16 mouse cellular contexts compared by ENCODE assay signal in genomic region chr11:45847548-45847947, GRCm38 (mm10). TPM values are rescaled to one million over a fixed set of nuclear protein-coding genes. Genes with fewer than 3 reads are reported as not detected.
DNase-seq lines count a peak whose midpoint lies in the region; ATAC-seq and TF ChIP-seq lines count a peak whose summit lies in the region.
"Had no signal": no experiment of that assay in that cellular context is flagged by ENCODE, and none has a peak within 500 bp of the region (broad histone marks: within the 10 kb centered on the region; RNA-seq: fewer than 3 reads in every experiment).

No protein-coding gene starts in this region.

- H3K79me2 ChIP-seq in myocyte (ENCODE audit: control insufficient read depth, insufficient read depth), result peaks cover 5% of the 10 kb centered on the region

- H3K9ac ChIP-seq in liver, postnatal 0 days (replicated peaks), result no peak overlapping the region
- H3K9ac ChIP-seq in liver, embryonic 11.5 days (ENCODE audit: low read depth, low read length), result no peak overlapping the region
- H3K9ac ChIP-seq in midbrain, embryonic 11.5 days (ENCODE audit: low read length), result no peak overlapping the region
- H3K9ac ChIP-seq: embryonic facial prominence, embryonic 13.5 days; forebrain, embryonic 12.5 days; hindbrain, embryonic 14.5 days; lung, embryonic 15.5 days; stomach, embryonic 15.5 days had no signal

- H3K27me3 ChIP-seq in liver, postnatal 0 days (ENCODE audit: insufficient read depth, low read length), result no peaks in the 10 kb centered on the region
- no peaks in the 10 kb centered on the region for H3K27me3 ChIP-seq in liver, embryonic 11.5 days (replicated peaks; ENCODE audit: control insufficient read depth, insufficient read depth, low read length)
- no peaks in the 10 kb centered on the region for H3K27me3 ChIP-seq in myocyte (ENCODE audit: control insufficient read depth, insufficient read depth, insufficient read length)
- H3K27me3 ChIP-seq in midbrain, embryonic 11.5 days (ENCODE audit: control insufficient read depth, insufficient read depth, low read length), result no peaks in the 10 kb centered on the region
- H3K27me3 ChIP-seq in forebrain, embryonic 10.5 days (ENCODE audit: poor library complexity, severe bottlenecking), result no peaks in the 10 kb centered on the region
- H3K27me3 ChIP-seq: embryonic facial prominence, embryonic 13.5 days; forebrain, embryonic 12.5 days; lung, embryonic 15.5 days; stomach, embryonic 15.5 days had no signal

- no peaks in the 10 kb centered on the region for H3K9me3 ChIP-seq in liver, postnatal 0 days (ENCODE audit: low read length)
- no peaks in the 10 kb centered on the region for H3K9me3 ChIP-seq in liver, embryonic 11.5 days (ENCODE audit: control insufficient read depth, low read length)
- H3K9me3 ChIP-seq in midbrain, embryonic 11.5 days (ENCODE audit: control insufficient read depth, low read length), result no peaks in the 10 kb centered on the region
- H3K9me3 ChIP-seq in forebrain, embryonic 10.5 days, result no peaks in the 10 kb centered on the region
- H3K9me3 ChIP-seq: embryonic facial prominence, embryonic 13.5 days; forebrain, embryonic 12.5 days; lung, embryonic 15.5 days; stomach, embryonic 15.5 days had no signal

- no peak overlapping the region for H3ac ChIP-seq in myocyte (ENCODE audit: control insufficient read depth, insufficient read length)

- peaks cover 8% of the 10 kb centered on the region; the same call in 1 of the 2 replicates for H3K4me1 ChIP-seq in liver, postnatal 0 days (ENCODE audit: insufficient read depth)
- peaks cover 6% of the 10 kb centered on the region; the same call in 1 of the 2 replicates for H3K4me1 ChIP-seq in liver, embryonic 11.5 days (replicated peaks; ENCODE audit: control insufficient read depth, insufficient read depth, low read length)
- H3K4me1 ChIP-seq in midbrain, embryonic 11.5 days (ENCODE audit: control insufficient read depth, insufficient read depth, low read length), result no peaks in the 10 kb centered on the region
- peaks cover 7% of the 10 kb centered on the region; the same call in 1 of the 2 replicates for H3K4me1 ChIP-seq in forebrain, embryonic 10.5 days
- H3K4me1 ChIP-seq: lung, embryonic 15.5 days; stomach, embryonic 15.5 days had no signal

- no peaks in the 10 kb centered on the region for H3K36me3 ChIP-seq in liver, postnatal 0 days (replicated peaks; ENCODE audit: insufficient read depth, low read length)
- H3K36me3 ChIP-seq in liver, embryonic 11.5 days (ENCODE audit: control insufficient read depth, insufficient read depth, low read length), result no peaks in the 10 kb centered on the region
- no peaks in the 10 kb centered on the region for H3K36me3 ChIP-seq in myocyte (ENCODE audit: control insufficient read depth, insufficient read depth)
- H3K36me3 ChIP-seq in midbrain, embryonic 11.5 days (ENCODE audit: control insufficient read depth, insufficient read depth, low read length), result no peaks in the 10 kb centered on the region
- no peaks in the 10 kb centered on the region for H3K36me3 ChIP-seq in forebrain, embryonic 10.5 days (replicated peaks)
- H3K36me3 ChIP-seq: embryonic facial prominence, embryonic 13.5 days; forebrain, embryonic 12.5 days; lung, embryonic 15.5 days; stomach, embryonic 15.5 days had no signal

- peak overlapping the region; percentile 49; the same call in 1 of the 2 replicates for H3K27ac ChIP-seq in liver, postnatal 0 days (ENCODE audit: low read depth)
- H3K27ac ChIP-seq in liver, embryonic 11.5 days (ENCODE audit: low read depth, low read length), result no peak overlapping the region
- H3K27ac ChIP-seq in midbrain, embryonic 11.5 days (ENCODE audit: low read depth, low read length), result no peak overlapping the region
- no peak overlapping the region for H3K27ac ChIP-seq in forebrain, embryonic 10.5 days
- H3K27ac ChIP-seq: embryonic facial prominence, embryonic 13.5 days; forebrain, embryonic 12.5 days; hindbrain, embryonic 14.5 days; left cerebral cortex, adult 2 months; lung, embryonic 15.5 days; stomach, embryonic 15.5 days had no signal

- TF ChIP-seq EP300 in liver, postnatal 0 days (IDR thresholded peaks at IDR 0.05; ENCODE audit: low read depth), result no peak

- peak; percentile 25 for DNase-seq in liver, postnatal 0 days
- no peak for DNase-seq in liver, embryonic 11.5 days (ENCODE audit: low spot score)
- DNase-seq in thymus, postnatal 4 days, result peak; percentile 38
- DNase-seq in midbrain, embryonic 11.5 days (ENCODE audit: low spot score, missing footprints), result no peak
- DNase-seq in forebrain, embryonic 10.5 days (ENCODE audit: extremely low spot score, low spot score), result no peak
- DNase-seq: cerebellum, postnatal 36 days; heart, adult 18-20 months; kidney, adult 2 months had no signal

- H3K4me3 ChIP-seq in liver, postnatal 0 days (ENCODE audit: low read depth, low read length), result no peak overlapping the region
- H3K4me3 ChIP-seq in liver, embryonic 11.5 days (ENCODE audit: low read depth, low read length), result no peak overlapping the region
- H3K4me3 ChIP-seq in myocyte, result no peak overlapping the region
- H3K4me3 ChIP-seq in midbrain, embryonic 11.5 days (ENCODE audit: low read depth, low read length), result no peak overlapping the region
- no peak overlapping the region for H3K4me3 ChIP-seq in forebrain, embryonic 10.5 days
- H3K4me3 ChIP-seq: embryonic facial prominence, embryonic 13.5 days; forebrain, embryonic 12.5 days; left cerebral cortex, adult 2 months; lung, embryonic 15.5 days; stomach, embryonic 15.5 days had no signal

- no peak for TF ChIP-seq POLR2A in myocyte (IDR thresholded peaks at IDR 0.05; ENCODE audit: insufficient read length, low read depth)

- peak overlapping the region; percentile 19; the same call in 1 of the 2 replicates for H3K4me2 ChIP-seq in liver, postnatal 0 days (ENCODE audit: low read depth, low read length)
- no peak overlapping the region for H3K4me2 ChIP-seq in liver, embryonic 11.5 days
- peak overlapping the region; percentile 15 for H3K4me2 ChIP-seq in myocyte (ENCODE audit: low read depth)
- no peak overlapping the region for H3K4me2 ChIP-seq in midbrain, embryonic 11.5 days
- H3K4me2 ChIP-seq: embryonic facial prominence, embryonic 13.5 days; forebrain, embryonic 12.5 days; hindbrain, embryonic 14.5 days; lung, embryonic 15.5 days; stomach, embryonic 15.5 days had no signal

- TF ChIP-seq CTCF in liver, postnatal 0 days (IDR thresholded peaks at IDR 0.05; ENCODE audit: low read depth), result no peak

- no peak for ATAC-seq in liver, postnatal 0 days
- no peak for ATAC-seq in liver, embryonic 11.5 days (replicated peaks; ENCODE audit: low FRiP score)
- ATAC-seq in granulocyte monocyte progenitor cell, adult 5-6 weeks (replicated peaks; ENCODE audit: poor library complexity, severe bottlenecking), result peak; percentile 68
- no peak for ATAC-seq in midbrain, embryonic 11.5 days (ENCODE audit: low FRiP score)

- 44% methylated on average over 7 of the region's 7 CpGs for WGBS in liver, postnatal 0 days (ENCODE audit: insufficient replicate concordance)
- WGBS in liver, embryonic 11.5 days, result 69% methylated on average over 7 of the region's 7 CpGs
- 89% methylated on average over 7 of the region's 7 CpGs for WGBS in midbrain, embryonic 11.5 days
- 78% methylated on average over 7 of the region's 7 CpGs for WGBS in forebrain, embryonic 10.5 days

TF ChIP-seq in myocyte, 11 proteins besides CTCF, POLR2A, EP300 and RAD21:
- TF ChIP-seq MYOD1 (IDR thresholded peaks at IDR 0.05; ENCODE audit: control insufficient read depth in 1 of 3, insufficient read length in 2 of 3, low read depth in 2 of 3), result no peak
- TF ChIP-seq E2F4 (IDR thresholded peaks at IDR 0.05; ENCODE audit: insufficient read depth), result no peak
TF ChIP-seq in myocyte: peak in this region for 0.

RNA-seq across cellular contexts. Expression of gene Clint1, which starts 4.3 kb away (rescaled TPM):
- 33.6 and 37.3 TPM in 2 replicates for polyA plus RNA-seq in liver, postnatal 0 days (2015; fragmentation: Nextera tagmentation; extraction: Ambion mirVana)
- 102 and 113 TPM in 2 replicates for polyA plus RNA-seq in liver, embryonic 11.5 days (2014; fragmentation: Nextera tagmentation; extraction: Ambion mirVana)
- total RNA-seq in granulocyte monocyte progenitor cell, adult 5-6 weeks (2014; fragmentation: Nextera tagmentation), result 113 and 131 TPM in 2 replicates
- 118 and 127 TPM in 2 replicates for total RNA-seq in granulocyte monocyte progenitor cell, adult 5-6 weeks (2017)
- polyA plus RNA-seq in myocyte (2012; fragmentation: generic; extraction: Trizol), result 32.5 TPM
- 60.9 and 63.5 TPM in 2 replicates for polyA plus RNA-seq in midbrain, embryonic 11.5 days (2014; fragmentation: Nextera tagmentation; extraction: Ambion mirVana)
- 62.8 and 64.2 TPM in 2 replicates for polyA plus RNA-seq in forebrain, embryonic 10.5 days (2016; fragmentation: Nextera tagmentation; extraction: Ambion mirVana)

Comparison
In these comparisons a context has a peak if more than half of its experiments do, and no peak if none do; other contexts are left out.
1. DNase-seq: peak in liver, postnatal 0 days (single experiment) and thymus, postnatal 4 days (single experiment); none in liver, embryonic 11.5 days (single experiment), midbrain, embryonic 11.5 days (single experiment) and forebrain, embryonic 10.5 days (single experiment).
2. H3K4me2 ChIP-seq: peak in liver, postnatal 0 days (single experiment) and myocyte (single experiment); none in liver, embryonic 11.5 days (single experiment) and midbrain, embryonic 11.5 days (single experiment).